ENCODE assay signal across 29 mouse cellular contexts in the genomic region with DNA sequence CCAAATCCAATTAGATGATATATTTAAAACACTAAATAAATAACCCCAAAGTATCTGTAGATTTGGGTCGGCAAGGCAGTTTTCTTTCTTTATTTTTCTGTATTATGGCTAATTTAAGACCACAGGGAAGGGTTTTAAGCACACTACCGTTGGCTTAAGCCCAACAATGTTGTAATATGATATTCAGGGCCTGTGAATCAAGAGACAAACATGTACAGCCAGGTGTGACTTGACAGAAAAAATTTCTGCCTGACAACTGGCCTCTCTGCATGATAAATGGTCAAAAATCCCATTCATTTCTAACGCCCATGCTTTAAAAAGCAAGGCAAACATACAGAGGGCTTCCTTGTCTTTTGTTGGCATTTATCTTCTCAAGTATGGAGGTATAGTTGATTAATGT.
DNase-seq lines count a peak whose midpoint lies in the region; ATAC-seq lines count a peak whose summit lies in the region.
"Had no signal": no experiment of that assay in that cellular context is flagged by ENCODE, and none has a peak within 500 bp of the region (broad histone marks: within the 10 kb centered on the region; RNA-seq: fewer than 3 reads in every experiment).

No protein-coding gene starts in this region.

- H3K4me2 ChIP-seq in heart, embryonic 14.5 days (ENCODE audit: low read length) = 0 out of 2 replicates have a peak overlapping the region, but pooled peaks have one; percentile 4
- H3K4me2 ChIP-seq in heart, embryonic 11.5 days = no peak overlapping the region
- H3K4me2 ChIP-seq: embryonic facial prominence, embryonic 12.5 days; forebrain, embryonic 15.5 days; hindbrain, embryonic 13.5 days; liver, embryonic 15.5 days; midbrain, embryonic 15.5 days; neural tube, embryonic 15.5 days; stomach, embryonic 15.5 days had no signal

- 23% methylated on average over 3 of the region's 3 CpGs for WGBS in heart, embryonic 14.5 days
- 31% methylated on average over 3 of the region's 3 CpGs for WGBS in heart, embryonic 11.5 days (ENCODE audit: insufficient replicate concordance)

- no peak overlapping the region for H3K4me3 ChIP-seq in heart, embryonic 14.5 days (ENCODE audit: control insufficient read depth in 1 of 2, insufficient read depth in 1 of 2, low read depth in 1 of 2, low read length in 2 of 2)
- no peak overlapping the region for H3K4me3 ChIP-seq in heart, embryonic 11.5 days (ENCODE audit: low read depth, low read length)
- H3K4me3 ChIP-seq: embryonic facial prominence, embryonic 12.5 days; forebrain, embryonic 10.5 days; forebrain, embryonic 15.5 days; gastrocnemius, adult 2 months; hindbrain, embryonic 13.5 days; liver, embryonic 15.5 days; midbrain, embryonic 10.5 days; midbrain, embryonic 15.5 days; neural tube, embryonic 15.5 days; stomach, embryonic 15.5 days had no signal

- peak overlapping the region; percentile 41 to 43 for H3K27ac ChIP-seq in heart, embryonic 14.5 days (replicated peaks in 1 of 2; ENCODE audit: control insufficient read depth in 1 of 2, insufficient read depth in 1 of 2, low read depth in 2 of 2, low read length in 2 of 2)
- H3K27ac ChIP-seq in heart, embryonic 11.5 days (ENCODE audit: low read depth, low read length) = no peak overlapping the region
- H3K27ac ChIP-seq: embryonic facial prominence, embryonic 12.5 days; forebrain, embryonic 10.5 days; forebrain, embryonic 15.5 days; gastrocnemius, adult 2 months; hindbrain, embryonic 13.5 days; liver, embryonic 15.5 days; midbrain, embryonic 10.5 days; midbrain, embryonic 15.5 days; neural tube, embryonic 15.5 days; stomach, embryonic 15.5 days had no signal

- no peaks in the 10 kb centered on the region for H3K36me3 ChIP-seq in heart, embryonic 14.5 days (ENCODE audit: control insufficient read depth, insufficient read depth, low read length)
- no peaks in the 10 kb centered on the region for H3K36me3 ChIP-seq in heart, embryonic 11.5 days (ENCODE audit: control insufficient read depth, insufficient read depth, low read length)
- H3K36me3 ChIP-seq: embryonic facial prominence, embryonic 12.5 days; forebrain, embryonic 10.5 days; forebrain, embryonic 15.5 days; hindbrain, embryonic 13.5 days; liver, embryonic 15.5 days; midbrain, embryonic 10.5 days; midbrain, embryonic 15.5 days; neural tube, embryonic 15.5 days; stomach, embryonic 15.5 days had no signal

- ATAC-seq in heart, embryonic 14.5 days (ENCODE audit: insufficient number of reproducible peaks, insufficient read depth, low FRiP score, low read depth) = no peak
- no peak for ATAC-seq in heart, embryonic 11.5 days (replicated peaks; ENCODE audit: insufficient number of reproducible peaks, low FRiP score, low TSS enrichment)
- ATAC-seq: forebrain, embryonic 15.5 days; intestine, postnatal 0 days; midbrain, embryonic 15.5 days had no signal

- H3K27me3 ChIP-seq in heart, embryonic 14.5 days (ENCODE audit: control insufficient read depth, insufficient read depth, low read length) = no peaks in the 10 kb centered on the region
- H3K27me3 ChIP-seq in heart, embryonic 11.5 days (ENCODE audit: control insufficient read depth, insufficient read depth, low read length) = no peaks in the 10 kb centered on the region
- H3K27me3 ChIP-seq: embryonic facial prominence, embryonic 12.5 days; forebrain, embryonic 15.5 days; hindbrain, embryonic 13.5 days; liver, embryonic 15.5 days; midbrain, embryonic 15.5 days; neural tube, embryonic 15.5 days; stomach, embryonic 15.5 days had no signal

- no peak overlapping the region for H3K9ac ChIP-seq in heart, embryonic 14.5 days (ENCODE audit: low read length)
- H3K9ac ChIP-seq in heart, embryonic 11.5 days (ENCODE audit: low read depth, low read length) = no peak overlapping the region
- H3K9ac ChIP-seq: embryonic facial prominence, embryonic 12.5 days; forebrain, embryonic 15.5 days; hindbrain, embryonic 13.5 days; liver, embryonic 15.5 days; midbrain, embryonic 15.5 days; neural tube, embryonic 15.5 days; stomach, embryonic 15.5 days had no signal

- peak; percentile 82 for DNase-seq in heart, adult 11 months
- no peak for DNase-seq in heart, postnatal 36 days
- DNase-seq in NIH3T3 (ENCODE audit: low read depth) = peak; percentile 56
- peak; percentile 44 for DNase-seq in mesoderm, embryonic 11.5 days (ENCODE audit: low read depth, low spot score)
- no peak for DNase-seq in ovary, postnatal 10 days (ENCODE audit: low spot score)
- DNase-seq: adrenal gland, postnatal 14 days; cerebellum, adult 11 months; cerebellum, adult 9-10 months; cerebellum, postnatal 36 days; gastrocnemius, adult 2 months; gastrocnemius, postnatal 36 days; kidney, adult 9 months; kidney, postnatal 10 days; layer of hippocampus, postnatal 36 days; lung, postnatal 10 days; right cerebral cortex, postnatal 25 days; thymus, postnatal 14 days had no signal

- peaks cover 4 to 30% of the 10 kb centered on the region in 2 experiments; a peak in 3 of 4 replicates for H3K4me1 ChIP-seq in heart, embryonic 14.5 days (ENCODE audit: control insufficient read depth in 2 of 2, insufficient read depth in 2 of 2, low read length in 2 of 2)
- H3K4me1 ChIP-seq in heart, embryonic 11.5 days (ENCODE audit: control insufficient read depth, insufficient read depth, low read length) = no peaks in the 10 kb centered on the region
- H3K4me1 ChIP-seq: embryonic facial prominence, embryonic 12.5 days; forebrain, embryonic 10.5 days; forebrain, embryonic 15.5 days; liver, embryonic 15.5 days; midbrain, embryonic 15.5 days; stomach, embryonic 15.5 days had no signal

- intact Hi-C loops in heart, postnatal 36 days (cut with DNase I) = no loop called here

- H3K9me3 ChIP-seq in heart, embryonic 14.5 days (ENCODE audit: control insufficient read depth, low read length) = no peaks in the 10 kb centered on the region
- H3K9me3 ChIP-seq in heart, embryonic 11.5 days (replicated peaks; ENCODE audit: control insufficient read depth, low read length) = no peaks in the 10 kb centered on the region
- H3K9me3 ChIP-seq: embryonic facial prominence, embryonic 12.5 days; forebrain, embryonic 10.5 days; forebrain, embryonic 15.5 days; hindbrain, embryonic 13.5 days; liver, embryonic 15.5 days; midbrain, embryonic 10.5 days; midbrain, embryonic 15.5 days; neural tube, embryonic 15.5 days; stomach, embryonic 15.5 days had no signal

Comparison
In these comparisons a context has a peak if more than half of its experiments do, and no peak if none do; other contexts are left out.
1. DNase-seq: peak in heart, adult 11 months (single experiment), NIH3T3 (single experiment) and mesoderm, embryonic 11.5 days (single experiment); none in heart, postnatal 36 days (0 of 2) and ovary, postnatal 10 days (single experiment).